Mouse (Mus musculus) midbrain, embryonic 15.5 days (tissue): ENCODE measurements around the gene Hsd17b13. TPM values are rescaled to one million over a fixed set of nuclear protein-coding genes. Genes with fewer than 3 reads are reported as not detected.
A peak's percentile ranks its signal among the peaks of the same experiment; 100 is the strongest.

Experiments
- ATAC-seq: fragments of 200-750 bp; cut with Nextera tagmentation; replicated peaks from 2 replicates; pipeline ENCODE4 v1.8.0; 2017; ENCODE audit warnings: moderate TSS enrichment
- H3K27ac ChIP-seq: fragments of 300-500 bp; sonication (generic); 2 replicates; pipeline ENCODE4 v1.5.1; 2015; ENCODE audit warnings: mild to moderate bottlenecking, inconsistent platforms
- H3K27me3 ChIP-seq: fragments of 300-500 bp; sonication (generic); replicated peaks from 2 replicates; pipeline ENCODE4 v1.6.1; 2015; ENCODE audit warnings: inconsistent platforms
- H3K36me3 ChIP-seq: fragments of 300-500 bp; sonication (generic); replicated peaks from 2 replicates; pipeline ENCODE4 v1.6.1; 2015; ENCODE audit warnings: inconsistent platforms
- H3K4me1 ChIP-seq: fragments of 300-500 bp; sonication (generic); 2 replicates; pipeline ENCODE4 v1.6.1; 2015; ENCODE audit warnings: inconsistent platforms
- H3K4me2 ChIP-seq: fragments of 300-500 bp; sonication (generic); 2 replicates; pipeline ENCODE4 v1.6.1; 2015; ENCODE audit warnings: inconsistent platforms, mild to moderate bottlenecking, moderate library complexity
- H3K4me3 ChIP-seq: fragments of 300-500 bp; sonication (generic); 2 replicates; pipeline ENCODE4 v1.5.1; 2015; ENCODE audit warnings: mild to moderate bottlenecking, inconsistent platforms
- H3K9ac ChIP-seq: fragments of 300-500 bp; sonication (generic); 2 replicates; pipeline ENCODE4 v1.6.1; 2015; ENCODE audit warnings: mild to moderate bottlenecking, inconsistent platforms
- H3K9me3 ChIP-seq: fragments of 300-500 bp; sonication (generic); 2 replicates; pipeline ENCODE4 v1.6.1; 2016; ENCODE audit warnings: inconsistent platforms
- WGBS: fragments of 180-500 bp; shearing (Covaris S2); methylation state at CpG from one replicate; pipeline ENCODE4 v1.1.7; 2015; ENCODE audit warnings: mixed read lengths; 5-methylcytosine and 5-hydroxymethylcytosine counted together
- polyA plus RNA-seq: library from polyadenylated mRNA; unstranded; fragments of >200 nt; fragmentation: Nextera tagmentation; extraction: Ambion mirVana; gene quantifications from 2 replicates; pipeline ENCODE4 v1.2.1, GENCODE M21; 2015

The Hsd17b13 gene
- polyA plus RNA-seq, 1 experiment from 2014 or later: 0.19 TPM

DNA sequence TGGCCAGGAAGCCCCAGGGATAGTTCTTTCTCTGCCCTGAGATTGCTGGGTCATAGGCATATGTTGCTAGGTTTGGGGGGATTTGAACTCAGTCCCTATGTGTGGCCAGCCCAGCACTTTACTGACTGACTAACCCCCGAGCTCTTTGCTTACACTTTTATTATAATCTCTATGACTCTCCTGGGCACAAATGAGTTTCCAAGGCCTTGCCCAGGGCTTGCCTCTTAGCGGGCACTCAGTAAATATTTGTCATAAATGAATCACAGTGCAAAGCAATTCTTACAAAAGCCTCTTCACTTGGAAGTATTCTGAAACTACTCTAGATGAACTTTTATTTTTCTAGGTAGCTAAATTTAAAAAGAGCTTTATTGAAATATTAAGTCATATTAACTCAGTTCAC is 26.7 kb upstream of the Hsd17b13 start:
- Histone ChIP-seq H3K27ac (no peak overlapping the region), H3K4me3 (no peak overlapping the region), H3K4me1 (peaks cover 9% of the 10 kb centered on the region), H3K36me3 (no peaks in the 10 kb centered on the region), H3K9ac (no peak overlapping the region), H3K9me3 (no peaks in the 10 kb centered on the region), H3K27me3 (no peaks in the 10 kb centered on the region), H3K4me2 (no peak overlapping the region)
- WGBS: 92% methylated on average over 2 of the region's 2 CpGs
- no peak for ATAC-seq

DNA sequence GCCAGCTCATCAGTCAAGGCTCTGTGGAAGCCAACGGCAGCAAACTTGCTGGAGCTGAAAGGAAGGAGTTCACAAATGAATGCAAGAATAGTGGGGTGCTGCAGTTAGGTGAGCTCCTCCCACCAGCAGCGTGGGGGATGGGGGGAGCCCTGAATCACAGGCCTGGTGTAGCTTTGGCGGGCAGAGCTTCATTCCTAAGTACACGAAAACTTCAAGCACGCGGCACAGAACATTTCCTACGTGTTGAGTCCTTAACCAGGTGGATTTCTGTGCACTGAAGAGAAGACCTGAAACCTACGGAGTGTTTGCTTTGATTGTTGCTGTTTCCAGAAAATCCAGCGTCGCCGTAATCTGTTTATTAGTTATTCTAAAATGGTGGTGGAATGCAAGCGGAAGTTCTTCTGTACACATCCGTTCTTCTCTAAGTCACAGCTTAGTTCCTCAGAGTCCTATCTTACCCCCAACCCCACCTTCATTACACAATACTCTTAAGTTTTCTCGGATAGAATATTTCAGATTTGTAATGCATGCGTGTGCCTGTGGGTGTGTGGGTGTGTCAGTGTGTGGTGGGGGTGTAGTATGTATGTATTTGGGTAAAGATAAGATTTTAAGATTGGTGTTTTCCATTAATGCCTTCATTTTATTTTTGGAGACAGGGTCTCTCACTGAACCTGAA is 26.2 kb upstream of the Hsd17b13 start:
- no peak overlapping the region for H3K27ac ChIP-seq
- H3K27me3 ChIP-seq: no peaks in the 10 kb centered on the region
- ATAC-seq: no peak
- peaks cover 9% of the 10 kb centered on the region for H3K4me1 ChIP-seq
- H3K9ac ChIP-seq: no peak overlapping the region
- H3K4me2 ChIP-seq: peak overlapping the region; percentile 44
- H3K4me3 ChIP-seq: peak overlapping the region; percentile 25
- H3K9me3 ChIP-seq: no peaks in the 10 kb centered on the region
- H3K36me3 ChIP-seq: no peaks in the 10 kb centered on the region
- WGBS: 48% methylated on average over 15 of the region's 15 CpGs

- no peak overlapping the region for H3K27ac ChIP-seq
- H3K4me1 ChIP-seq: peaks cover 9% of the 10 kb centered on the region
- peak overlapping the region; percentile 25 for H3K4me3 ChIP-seq
- H3K27me3 ChIP-seq: no peaks in the 10 kb centered on the region
- H3K9ac ChIP-seq: 0 out of 2 replicates have a peak overlapping the region, but pooled peaks have one; percentile 18
- H3K9me3 ChIP-seq: no peaks in the 10 kb centered on the region
- H3K36me3 ChIP-seq: no peaks in the 10 kb centered on the region
- H3K4me2 ChIP-seq: peak overlapping the region; percentile 44
- ATAC-seq: no peak
- WGBS: 15% methylated on average over 18 of the region's 18 CpGs
Measured at GRCm38 (mm10) chr5:104002549-104003255, 25.5 kb upstream of the Hsd17b13 start.

- H3K4me1 ChIP-seq: peaks cover 9% of the 10 kb centered on the region
- H3K27me3 ChIP-seq: no peaks in the 10 kb centered on the region
- H3K9ac ChIP-seq: no peak overlapping the region
- WGBS: 7% methylated on average over 5 of the region's 5 CpGs
- no peak overlapping the region for H3K4me3 ChIP-seq
- H3K9me3 ChIP-seq: no peaks in the 10 kb centered on the region
- no peaks in the 10 kb centered on the region for H3K36me3 ChIP-seq
- ATAC-seq: no peak
- H3K27ac ChIP-seq: no peak overlapping the region
- H3K4me2 ChIP-seq: no peak overlapping the region
Measured at GRCm38 (mm10) chr5:103999738-104000137, 22.5 kb upstream of the Hsd17b13 start.

- H3K9ac ChIP-seq: no peak overlapping the region
- WGBS: 75% methylated on average over 5 of the region's 5 CpGs
- H3K4me2 ChIP-seq: no peak overlapping the region
- H3K4me1 ChIP-seq: peaks cover 9% of the 10 kb centered on the region
- no peaks in the 10 kb centered on the region for H3K9me3 ChIP-seq
- no peaks in the 10 kb centered on the region for H3K36me3 ChIP-seq
- no peak overlapping the region for H3K4me3 ChIP-seq
- H3K27ac ChIP-seq: no peak overlapping the region
- H3K27me3 ChIP-seq: no peaks in the 10 kb centered on the region
- ATAC-seq: no peak
Measured at GRCm38 (mm10) chr5:103998739-103999138, 21.5 kb upstream of the Hsd17b13 start.

GRCm38 (mm10) chr5:103995181-103995580 is 18.0 kb upstream of the Hsd17b13 start:
- H3K27ac ChIP-seq: no peak overlapping the region
- no peaks in the 10 kb centered on the region for H3K27me3 ChIP-seq
- H3K9ac ChIP-seq: no peak overlapping the region
- no peak overlapping the region for H3K4me2 ChIP-seq
- no peaks in the 10 kb centered on the region for H3K36me3 ChIP-seq
- H3K9me3 ChIP-seq: no peaks in the 10 kb centered on the region
- 60% methylated on average over 3 of the region's 3 CpGs for WGBS
- ATAC-seq: no peak
- no peak overlapping the region for H3K4me3 ChIP-seq
- no peaks in the 10 kb centered on the region for H3K4me1 ChIP-seq

GRCm38 (mm10) chr5:103994669-103995068 is 17.5 kb upstream of the Hsd17b13 start:
- no peaks in the 10 kb centered on the region for H3K4me1 ChIP-seq
- H3K27me3 ChIP-seq: no peaks in the 10 kb centered on the region
- ATAC-seq: no peak
- no peak overlapping the region for H3K4me3 ChIP-seq
- WGBS: 86% methylated on average over 4 of the region's 4 CpGs
- no peak overlapping the region for H3K9ac ChIP-seq
- no peaks in the 10 kb centered on the region for H3K36me3 ChIP-seq
- H3K27ac ChIP-seq: no peak overlapping the region
- H3K9me3 ChIP-seq: no peaks in the 10 kb centered on the region
- H3K4me2 ChIP-seq: no peak overlapping the region

DNA sequence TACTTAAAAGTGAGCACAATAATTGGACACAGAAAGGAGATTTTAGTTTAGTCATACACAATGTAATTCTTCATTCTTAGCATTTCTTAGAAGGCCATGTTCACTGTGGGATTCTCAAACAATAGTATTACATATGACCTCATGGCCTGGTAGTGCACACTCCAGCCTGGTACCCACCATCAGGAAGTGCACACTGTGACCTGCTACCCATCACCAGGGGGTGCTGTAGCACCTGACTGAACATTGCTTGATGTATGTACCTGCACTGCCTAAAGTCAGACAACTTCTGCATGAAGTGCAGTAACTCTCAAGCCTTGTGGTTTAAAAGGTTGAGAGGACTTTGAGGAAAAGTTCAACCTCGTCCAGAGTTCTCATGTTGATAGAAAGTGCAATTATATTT is 16.4 kb upstream of the Hsd17b13 start:
- H3K4me3 ChIP-seq: no peak overlapping the region
- 78% methylated on average over 1 of the region's 1 CpGs for WGBS
- H3K9ac ChIP-seq: no peak overlapping the region
- H3K4me1 ChIP-seq: no peaks in the 10 kb centered on the region
- no peak overlapping the region for H3K27ac ChIP-seq
- H3K27me3 ChIP-seq: no peaks in the 10 kb centered on the region
- no peak for ATAC-seq
- no peaks in the 10 kb centered on the region for H3K36me3 ChIP-seq
- no peak overlapping the region for H3K4me2 ChIP-seq
- no peaks in the 10 kb centered on the region for H3K9me3 ChIP-seq

GRCm38 (mm10) chr5:103992831-103993230 is 15.6 kb upstream of the Hsd17b13 start:
- Histone ChIP-seq H3K9ac (no peak overlapping the region), H3K27me3 (no peaks in the 10 kb centered on the region), H3K27ac (no peak overlapping the region), H3K4me1 (no peaks in the 10 kb centered on the region), H3K4me2 (no peak overlapping the region), H3K36me3 (no peaks in the 10 kb centered on the region), H3K9me3 (no peaks in the 10 kb centered on the region), H3K4me3 (no peak overlapping the region)
- WGBS: 91% methylated on average over 9 of the region's 9 CpGs
- no peak for ATAC-seq

DNA sequence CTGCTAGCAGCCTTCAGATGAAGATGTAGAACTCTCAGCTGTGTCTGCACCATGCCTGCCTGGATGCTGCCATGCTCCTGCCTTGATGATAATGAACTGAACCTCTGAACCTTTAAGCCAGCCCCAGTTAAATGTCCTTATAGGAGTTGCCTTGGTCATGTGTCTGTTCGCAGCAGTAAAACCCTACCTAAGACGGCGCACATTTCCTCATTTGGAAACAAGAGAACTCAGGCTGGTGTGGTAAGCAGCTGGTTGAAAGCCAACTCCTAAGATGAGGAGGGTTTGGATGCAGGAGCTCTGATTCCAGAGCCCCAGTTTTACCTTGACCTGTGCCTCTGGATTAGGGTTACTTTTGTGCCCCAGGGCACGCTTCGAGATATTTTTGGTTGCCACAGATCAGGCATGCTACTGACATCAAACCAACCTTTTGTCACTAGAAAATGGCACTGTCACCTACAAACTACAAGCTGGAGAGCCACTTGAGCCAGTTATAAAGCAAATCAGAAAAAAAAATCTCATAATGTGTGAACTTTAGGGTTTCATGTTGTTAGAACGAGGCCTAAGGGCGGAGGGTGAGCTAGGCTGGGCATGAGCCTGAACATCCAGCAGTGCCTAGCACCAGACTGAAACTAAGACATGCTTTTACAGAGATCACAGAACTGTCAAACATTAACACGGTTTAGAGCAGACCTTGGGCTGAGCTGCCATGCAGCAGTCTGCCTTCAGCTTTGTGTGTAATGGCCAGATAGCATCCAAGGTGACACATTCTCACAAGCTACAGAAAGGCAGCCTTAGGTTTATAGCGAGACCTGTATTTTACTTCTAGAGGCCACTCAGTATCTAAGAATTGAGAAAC is 3.7 kb upstream of the Hsd17b13 start:
- Histone ChIP-seq H3K27me3 (no peaks in the 10 kb centered on the region), H3K27ac (no peak overlapping the region), H3K36me3 (no peaks in the 10 kb centered on the region), H3K4me1 (no peaks in the 10 kb centered on the region), H3K9ac (no peak overlapping the region), H3K9me3 (no peaks in the 10 kb centered on the region), H3K4me3 (no peak overlapping the region), H3K4me2 (no peak overlapping the region)
- 92% methylated on average over 9 of the region's 9 CpGs for WGBS
- ATAC-seq: no peak

GRCm38 (mm10) chr5:103977907-103978570 is 829 bp upstream of the Hsd17b13 start:
- WGBS: 91% methylated on average over 7 of the region's 7 CpGs
- Histone ChIP-seq H3K4me1 (no peaks in the 10 kb centered on the region), H3K9ac (no peak overlapping the region), H3K4me2 (no peak overlapping the region), H3K27me3 (no peaks in the 10 kb centered on the region), H3K4me3 (no peak overlapping the region), H3K36me3 (no peaks in the 10 kb centered on the region), H3K27ac (no peak overlapping the region), H3K9me3 (no peaks in the 10 kb centered on the region)
- ATAC-seq: no peak

- 87% methylated on average over 7 of the region's 7 CpGs for WGBS
- no peak overlapping the region for H3K27ac ChIP-seq
- H3K36me3 ChIP-seq: no peaks in the 10 kb centered on the region
- no peak overlapping the region for H3K4me2 ChIP-seq
- no peak for ATAC-seq
- no peak overlapping the region for H3K9ac ChIP-seq
- H3K4me1 ChIP-seq: no peaks in the 10 kb centered on the region
- no peak overlapping the region for H3K4me3 ChIP-seq
- no peaks in the 10 kb centered on the region for H3K27me3 ChIP-seq
- no peaks in the 10 kb centered on the region for H3K9me3 ChIP-seq
Measured at GRCm38 (mm10) chr5:103975736-103976135, 1.5 kb downstream of the Hsd17b13 start.
